Mouse (Mus musculus): ENCODE results near the gene AW549877. TPM values are rescaled to one million over a fixed set of nuclear protein-coding genes. Genes with fewer than 3 reads are reported as not detected.
A peak's percentile ranks its signal among the peaks of the same experiment; 100 is the strongest.

Gene AW549877
- polyA plus RNA-seq, 1 experiment from 2014 or later: 26.6 TPM

DNA sequence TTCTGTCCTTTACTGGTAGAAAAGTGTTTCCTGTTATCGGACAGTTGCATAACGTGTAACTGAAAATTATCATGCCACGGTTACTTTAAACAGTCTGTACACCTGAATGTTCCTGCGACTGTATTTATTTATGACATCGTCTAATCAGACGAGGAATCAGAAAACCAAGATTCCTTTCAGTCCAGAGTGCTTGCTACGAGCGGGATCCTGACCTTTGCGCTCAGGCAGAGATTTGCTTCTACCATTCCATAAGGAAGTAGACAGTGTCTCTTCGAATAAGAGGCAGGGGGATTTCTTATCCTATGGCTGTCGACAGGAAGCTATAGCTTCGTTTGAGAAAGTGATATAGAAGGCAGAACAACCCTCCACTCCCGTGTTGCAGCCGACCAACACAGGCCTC, 25.8 kb downstream of the AW549877 start:
- 75% methylated on average over 14 of the region's 14 CpGs for WGBS

DNA sequence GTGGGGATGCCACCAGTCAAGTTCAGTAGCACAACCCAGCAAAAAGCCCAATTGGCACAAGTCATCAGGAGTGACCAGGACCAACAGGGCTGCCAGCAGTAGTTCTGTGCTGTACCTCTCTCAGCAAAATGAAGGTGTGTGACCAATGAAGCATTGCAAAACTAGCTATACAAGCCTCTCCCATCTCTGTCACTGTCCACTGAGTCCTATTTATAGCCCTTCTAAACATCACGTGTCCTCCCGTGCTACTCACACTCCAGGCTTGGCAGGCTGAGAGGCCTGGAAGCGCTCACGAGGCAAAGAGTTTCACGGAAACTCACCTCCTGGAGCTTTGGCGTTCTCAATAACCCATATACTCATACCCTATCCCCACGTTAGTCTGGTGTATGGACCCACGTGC, 33.3 kb downstream of the AW549877 start:
- H3K9me3 ChIP-seq (ENCODE audit: control insufficient read depth, low read length): no peaks in the 10 kb centered on the region
- no peak overlapping the region for H3K27ac ChIP-seq (ENCODE audit: low read length)
- no peaks in the 10 kb centered on the region for H3K27me3 ChIP-seq (replicated peaks; ENCODE audit: control insufficient read depth, insufficient read depth, low read length)
- H3K9ac ChIP-seq (ENCODE audit: low read depth, low read length): no peak overlapping the region
- 84% methylated on average over 8 of the region's 8 CpGs for WGBS
- H3K4me1 ChIP-seq (ENCODE audit: control insufficient read depth, insufficient read depth, low read length): no peaks in the 10 kb centered on the region
- H3K4me3 ChIP-seq (ENCODE audit: low read length): no peak overlapping the region
- no peaks in the 10 kb centered on the region for H3K36me3 ChIP-seq (ENCODE audit: control insufficient read depth, insufficient read depth, low read length)
- no peak overlapping the region for H3K4me2 ChIP-seq (ENCODE audit: low read depth, low read length)
- no peak for ATAC-seq

More for the DNA sequence above, 25.8 kb downstream of the AW549877 start:
- Histone ChIP-seq H3K36me3 (ENCODE audit: control insufficient read depth, insufficient read depth, low read length) (no peaks in the 10 kb centered on the region), H3K9me3 (ENCODE audit: control insufficient read depth, low read length) (no peaks in the 10 kb centered on the region), H3K4me3 (ENCODE audit: low read length) (peak overlapping the region; percentile 16; the same call in 1 of the 2 replicates), H3K4me2 (ENCODE audit: low read depth, low read length) (0 out of 2 replicates have a peak overlapping the region, but pooled peaks have one; percentile 22), H3K27me3 (replicated peaks; ENCODE audit: control insufficient read depth, insufficient read depth, low read length) (no peaks in the 10 kb centered on the region), H3K9ac (ENCODE audit: low read depth, low read length) (0 out of 2 replicates have a peak overlapping the region, but pooled peaks have one; percentile 19), H3K27ac (ENCODE audit: low read length) (peak overlapping the region; percentile 87), H3K4me1 (ENCODE audit: control insufficient read depth, insufficient read depth, low read length) (no peaks in the 10 kb centered on the region)
- peak; percentile 97 for ATAC-seq

DNA sequence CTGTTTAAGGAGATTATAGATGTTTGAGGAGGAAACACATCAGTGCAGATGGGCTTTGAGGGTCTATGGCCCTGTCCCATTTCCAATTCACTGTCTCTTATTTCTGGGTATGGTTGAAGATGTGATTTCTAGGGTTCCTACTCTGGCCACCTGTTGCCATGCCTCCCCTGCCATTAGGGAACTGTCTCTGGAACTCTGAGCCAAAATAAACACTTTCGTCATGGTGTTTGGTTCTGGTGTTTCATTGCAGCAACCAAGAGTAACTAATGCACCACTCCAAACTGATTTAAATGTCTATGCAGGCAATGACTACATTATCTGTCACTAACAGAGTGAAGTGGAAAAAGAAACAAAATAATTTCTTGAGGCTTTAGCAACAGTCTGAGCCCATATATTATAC, 35.5 kb downstream of the AW549877 start:
- H3K27ac ChIP-seq (ENCODE audit: low read length): no peak overlapping the region
- H3K9ac ChIP-seq (ENCODE audit: low read depth, low read length): no peak overlapping the region
- H3K4me1 ChIP-seq (ENCODE audit: control insufficient read depth, insufficient read depth, low read length): no peaks in the 10 kb centered on the region
- no peak overlapping the region for H3K4me3 ChIP-seq (ENCODE audit: low read length)
- H3K9me3 ChIP-seq (ENCODE audit: control insufficient read depth, low read length): no peaks in the 10 kb centered on the region
- ATAC-seq: no peak
- H3K4me2 ChIP-seq (ENCODE audit: low read depth, low read length): no peak overlapping the region
- no peaks in the 10 kb centered on the region for H3K27me3 ChIP-seq (replicated peaks; ENCODE audit: control insufficient read depth, insufficient read depth, low read length)
- WGBS: 65% methylated on average over 1 of the region's 1 CpGs
- no peaks in the 10 kb centered on the region for H3K36me3 ChIP-seq (ENCODE audit: control insufficient read depth, insufficient read depth, low read length)

DNA sequence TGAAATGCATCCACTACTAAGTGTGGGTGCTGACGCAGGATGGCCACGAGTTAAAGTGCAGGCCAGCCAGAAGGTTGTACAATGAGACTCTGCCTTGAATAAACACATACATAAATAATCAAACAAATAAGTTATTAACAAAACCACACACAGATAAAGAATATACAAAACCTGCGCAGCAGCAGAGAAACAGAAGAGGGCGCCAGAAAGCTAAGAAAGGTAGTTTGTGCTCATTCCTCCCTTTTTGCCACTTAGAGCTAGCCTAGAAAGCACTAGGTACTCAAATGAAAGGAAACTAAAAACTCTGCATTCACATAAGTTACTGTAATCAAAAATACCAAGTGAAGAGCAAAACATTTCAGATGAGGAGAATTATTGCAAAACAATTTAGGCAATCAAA, 37.6 kb downstream of the AW549877 start:
- no peak overlapping the region for H3K4me3 ChIP-seq (ENCODE audit: low read length)
- no peaks in the 10 kb centered on the region for H3K9me3 ChIP-seq (ENCODE audit: control insufficient read depth, low read length)
- H3K36me3 ChIP-seq (ENCODE audit: control insufficient read depth, insufficient read depth, low read length): no peaks in the 10 kb centered on the region
- H3K4me1 ChIP-seq (ENCODE audit: control insufficient read depth, insufficient read depth, low read length): no peaks in the 10 kb centered on the region
- no peak overlapping the region for H3K4me2 ChIP-seq (ENCODE audit: low read depth, low read length)
- 27% methylated on average over 4 of the region's 4 CpGs for WGBS
- no peak overlapping the region for H3K27ac ChIP-seq (ENCODE audit: low read length)
- no peak for ATAC-seq
- H3K9ac ChIP-seq (ENCODE audit: low read depth, low read length): no peak overlapping the region
- no peaks in the 10 kb centered on the region for H3K27me3 ChIP-seq (replicated peaks; ENCODE audit: control insufficient read depth, insufficient read depth, low read length)

DNA sequence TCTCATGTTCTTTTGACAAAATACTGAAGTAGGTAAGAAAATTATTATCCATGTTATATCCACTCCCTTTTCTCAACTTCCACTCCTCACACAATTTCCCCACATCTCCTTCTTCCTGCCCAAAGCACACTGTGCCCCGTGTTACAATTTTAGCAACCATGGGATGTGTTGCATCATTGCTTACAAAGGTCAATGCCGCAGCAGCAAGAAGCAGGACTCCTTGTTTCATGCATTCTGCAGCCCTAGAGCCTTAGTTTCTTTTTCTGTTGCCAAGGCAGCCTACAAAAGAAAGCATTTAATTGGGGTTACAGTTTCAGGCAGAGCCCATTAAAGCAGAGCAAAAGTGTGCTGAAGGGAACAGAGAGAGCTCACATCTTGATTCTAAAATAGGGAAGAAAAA, 40.6 kb downstream of the AW549877 start:
- H3K4me3 ChIP-seq (ENCODE audit: low read length): no peak overlapping the region
- H3K9ac ChIP-seq (ENCODE audit: low read depth, low read length): no peak overlapping the region
- no peak for ATAC-seq
- no peaks in the 10 kb centered on the region for H3K9me3 ChIP-seq (ENCODE audit: control insufficient read depth, low read length)
- H3K36me3 ChIP-seq (ENCODE audit: control insufficient read depth, insufficient read depth, low read length): no peaks in the 10 kb centered on the region
- no peaks in the 10 kb centered on the region for H3K4me1 ChIP-seq (ENCODE audit: control insufficient read depth, insufficient read depth, low read length)
- WGBS: 75% methylated on average over 2 of the region's 2 CpGs
- no peak overlapping the region for H3K27ac ChIP-seq (ENCODE audit: low read length)
- no peaks in the 10 kb centered on the region for H3K27me3 ChIP-seq (replicated peaks; ENCODE audit: control insufficient read depth, insufficient read depth, low read length)
- no peak overlapping the region for H3K4me2 ChIP-seq (ENCODE audit: low read depth, low read length)

DNA sequence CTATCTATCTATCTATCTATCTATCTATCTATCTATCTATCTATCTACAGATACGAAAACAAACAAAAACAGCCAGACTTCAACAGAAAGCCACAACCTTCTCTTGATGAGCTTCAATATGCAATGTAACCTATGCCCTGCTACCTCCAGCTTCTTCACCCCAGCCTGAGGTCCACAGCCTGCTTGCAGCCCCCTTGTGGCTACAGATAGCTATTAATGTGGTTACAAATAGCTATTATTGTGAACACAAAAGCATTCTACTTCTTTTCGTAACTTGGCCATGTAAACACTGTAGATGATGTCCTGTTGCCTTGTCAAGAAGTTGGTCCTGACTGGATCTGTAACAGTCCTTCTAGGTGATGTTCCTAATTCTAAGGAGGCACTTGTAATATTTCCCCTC, 57.4 kb downstream of the AW549877 start:
- 94% methylated on average over 2 of the region's 2 CpGs for WGBS
- no peak overlapping the region for H3K27ac ChIP-seq (ENCODE audit: low read length)
- H3K27me3 ChIP-seq (replicated peaks; ENCODE audit: control insufficient read depth, insufficient read depth, low read length): no peaks in the 10 kb centered on the region
- no peak for ATAC-seq
- no peak overlapping the region for H3K9ac ChIP-seq (ENCODE audit: low read depth, low read length)
- H3K4me2 ChIP-seq (ENCODE audit: low read depth, low read length): no peak overlapping the region
- no peak overlapping the region for H3K4me3 ChIP-seq (ENCODE audit: low read length)
- H3K9me3 ChIP-seq (ENCODE audit: control insufficient read depth, low read length): no peaks in the 10 kb centered on the region
- no peaks in the 10 kb centered on the region for H3K36me3 ChIP-seq (ENCODE audit: control insufficient read depth, insufficient read depth, low read length)
- no peaks in the 10 kb centered on the region for H3K4me1 ChIP-seq (ENCODE audit: control insufficient read depth, insufficient read depth, low read length)

DNA sequence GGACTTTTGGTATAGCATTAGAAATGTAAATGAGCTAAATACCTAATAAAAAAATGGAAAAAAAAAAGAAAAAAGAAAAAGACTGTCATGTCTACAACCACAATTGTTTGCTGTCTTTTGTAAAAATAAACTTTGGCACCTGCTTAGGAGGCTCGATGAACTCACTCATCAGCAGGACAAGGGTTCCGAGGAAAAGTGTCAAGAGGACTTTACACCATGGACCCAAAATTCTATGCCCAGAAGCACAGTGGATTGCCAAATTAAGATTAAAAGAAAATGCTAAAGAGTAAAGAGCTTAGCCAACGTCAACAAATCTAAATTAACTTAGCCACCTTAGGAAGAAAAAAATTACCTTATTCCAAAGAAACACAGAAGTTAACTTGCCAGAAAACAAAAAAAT, 59.5 kb downstream of the AW549877 start:
- WGBS: 91% methylated on average over 3 of the region's 3 CpGs
- Histone ChIP-seq H3K27me3 (replicated peaks; ENCODE audit: control insufficient read depth, insufficient read depth, low read length) (no peaks in the 10 kb centered on the region), H3K36me3 (ENCODE audit: control insufficient read depth, insufficient read depth, low read length) (no peaks in the 10 kb centered on the region), H3K27ac (ENCODE audit: low read length) (no peak overlapping the region), H3K9ac (ENCODE audit: low read depth, low read length) (no peak overlapping the region), H3K4me3 (ENCODE audit: low read length) (no peak overlapping the region), H3K9me3 (ENCODE audit: control insufficient read depth, low read length) (no peaks in the 10 kb centered on the region), H3K4me2 (ENCODE audit: low read depth, low read length) (no peak overlapping the region), H3K4me1 (ENCODE audit: control insufficient read depth, insufficient read depth, low read length) (no peaks in the 10 kb centered on the region)
- ATAC-seq: no peak

DNA sequence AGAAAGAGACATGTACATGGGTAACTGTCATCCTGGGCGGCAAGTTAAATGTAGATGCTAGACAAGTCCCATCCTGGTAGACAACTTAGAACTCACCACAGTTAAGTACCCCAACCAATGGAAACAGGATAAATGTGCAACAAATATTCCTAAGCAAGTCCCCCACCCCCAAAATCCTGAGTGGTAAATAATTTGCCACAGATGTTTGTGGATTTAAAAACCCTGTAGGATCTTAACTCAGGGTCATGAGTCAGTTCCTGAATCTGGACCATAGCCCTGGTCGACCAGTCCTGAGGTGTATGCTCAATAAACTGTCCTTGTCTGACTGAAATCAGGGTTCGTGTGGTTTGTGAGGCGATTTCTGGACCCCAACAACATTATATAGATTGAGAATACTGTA, 62.1 kb downstream of the AW549877 start:
- Histone ChIP-seq H3K27me3 (replicated peaks; ENCODE audit: control insufficient read depth, insufficient read depth, low read length) (no peaks in the 10 kb centered on the region), H3K9me3 (ENCODE audit: control insufficient read depth, low read length) (no peaks in the 10 kb centered on the region), H3K4me2 (ENCODE audit: low read depth, low read length) (no peak overlapping the region), H3K36me3 (ENCODE audit: control insufficient read depth, insufficient read depth, low read length) (no peaks in the 10 kb centered on the region), H3K27ac (ENCODE audit: low read length) (no peak overlapping the region), H3K9ac (ENCODE audit: low read depth, low read length) (no peak overlapping the region), H3K4me1 (ENCODE audit: control insufficient read depth, insufficient read depth, low read length) (no peaks in the 10 kb centered on the region), H3K4me3 (ENCODE audit: low read length) (no peak overlapping the region)
- 85% methylated on average over 4 of the region's 4 CpGs for WGBS
- no peak for ATAC-seq
